Mouse (Mus musculus) kidney, adult 18-20 months (tissue): Measurements from ENCODE around the gene Olfr372.
"Not testable (repeated sequence)": the region's sequence is repeated elsewhere in the genome, so short reads cannot be mapped to it uniquely, and the experiment has no call there.

Experiments used
- DNase-seq: peaks from one replicate; pipeline ENCODE4 v3.0.0; 2021

The Olfr372 gene

GRCm38 (mm10) chr8:72040918-72041317, at the start of gene Olfr372:
Olfr372 (plus strand) TSS chr8:72041218.
- not testable (repeated sequence) for DNase-seq

GRCm38 (mm10) chr8:71999434-71999833, 41.6 kb upstream of the Olfr372 start:
- DNase-seq: no peak

- no peak for DNase-seq
Measured at GRCm38 (mm10) chr8:72000223-72000622, 40.8 kb upstream of the Olfr372 start.

- no peak for DNase-seq
Measured at GRCm38 (mm10) chr8:72002942-72003341, 38.1 kb upstream of the Olfr372 start.

- no peak for DNase-seq
Measured at GRCm38 (mm10) chr8:72005912-72006311, 35.1 kb upstream of the Olfr372 start.

GRCm38 (mm10) chr8:72006763-72007162, 34.3 kb upstream of the Olfr372 start:
- DNase-seq: no peak

- DNase-seq: no peak
Measured at GRCm38 (mm10) chr8:72008134-72008641, 32.8 kb upstream of the Olfr372 start.

- no peak for DNase-seq
Measured at GRCm38 (mm10) chr8:72009473-72009872, 31.5 kb upstream of the Olfr372 start, which contains the start of gene Cyp4f18. Cyp4f18 (minus strand) TSS chr8:72009626.

GRCm38 (mm10) chr8:72013506-72014228, 27.4 kb upstream of the Olfr372 start:
- not testable (repeated sequence) for DNase-seq

- not testable (repeated sequence) for DNase-seq
Measured at GRCm38 (mm10) chr8:72017339-72017738, 23.7 kb upstream of the Olfr372 start.

GRCm38 (mm10) chr8:72018141-72018540, 22.9 kb upstream of the Olfr372 start:
- no peak for DNase-seq

- DNase-seq: not testable (repeated sequence)
Measured at GRCm38 (mm10) chr8:72019022-72019421, 22.0 kb upstream of the Olfr372 start.

- DNase-seq: no peak
Measured at GRCm38 (mm10) chr8:72019816-72020215, 21.2 kb upstream of the Olfr372 start.

- DNase-seq: peak; percentile 57
Measured at GRCm38 (mm10) chr8:72024886-72025285, 16.1 kb upstream of the Olfr372 start.

GRCm38 (mm10) chr8:72032926-72033325, 8.1 kb upstream of the Olfr372 start:
- peak; percentile 69 for DNase-seq

GRCm38 (mm10) chr8:72042493-72042892, 1.5 kb downstream of the Olfr372 start:
- no peak for DNase-seq

- DNase-seq: not testable (repeated sequence)
Measured at GRCm38 (mm10) chr8:72054633-72055032, 13.6 kb downstream of the Olfr372 start.

GRCm38 (mm10) chr8:72057643-72058042, 16.6 kb downstream of the Olfr372 start:
- DNase-seq: not testable (repeated sequence)

- not testable (repeated sequence) for DNase-seq
Measured at GRCm38 (mm10) chr8:72066819-72067399, 25.9 kb downstream of the Olfr372 start.

GRCm38 (mm10) chr8:72082877-72083276, 41.9 kb downstream of the Olfr372 start, which contains the start of gene Olfr373:
Olfr373 (plus strand) TSS chr8:72083177.
- not testable (repeated sequence) for DNase-seq

GRCm38 (mm10) chr8:72084744-72085143, 43.7 kb downstream of the Olfr372 start:
- no peak for DNase-seq

- DNase-seq: not testable (repeated sequence)
Measured at GRCm38 (mm10) chr8:72087611-72088010, 46.6 kb downstream of the Olfr372 start.

- not testable (repeated sequence) for DNase-seq
Measured at GRCm38 (mm10) chr8:72096721-72097120, 55.7 kb downstream of the Olfr372 start.
